Mouse (Mus musculus) liver, adult 2 months (tissue): ENCODE data around the gene Fam114a1. TPM values are rescaled to one million over a fixed set of nuclear protein-coding genes. Genes with fewer than 3 reads are reported as not detected.

Experiments
- DNase-seq: peaks from one replicate; pipeline ENCODE4 v3.0.0-alpha.2; 2011; ENCODE audit warnings: low read depth, low spot score; ENCODE audit errors: extremely low read depth
- H3K27ac ChIP-seq: fragments of 200-500 bp; replicated peaks from 2 replicates; pipeline ENCODE4 v1.5.1; 2012; ENCODE audit warnings: low read depth, mild to moderate bottlenecking, control low read depth, inconsistent platforms, low read length; ENCODE audit not compliant: insufficient read depth
- H3K27me3 ChIP-seq: fragments of 200-500 bp; 2 replicates; pipeline ENCODE4 v1.6.1; 2012; ENCODE audit warnings: mild to moderate bottlenecking, moderate library complexity, low read length, inconsistent platforms; ENCODE audit not compliant: control insufficient read depth, insufficient read depth
- H3K36me3 ChIP-seq: fragments of 200-500 bp; 2 replicates; pipeline ENCODE4 v1.6.1; 2012; ENCODE audit warnings: low read length, inconsistent platforms; ENCODE audit not compliant: control insufficient read depth, insufficient read depth
- H3K4me1 ChIP-seq: fragments of 200-500 bp; 2 replicates; pipeline ENCODE4 v1.6.1; 2011; ENCODE audit warnings: low read length; ENCODE audit not compliant: control insufficient read depth, insufficient read depth
- H3K4me3 ChIP-seq: fragments of 200-500 bp; 2 replicates; pipeline ENCODE4 v1.5.1; 2011; ENCODE audit warnings: low read depth, mild to moderate bottlenecking, control low read depth, low read length, moderate library complexity; ENCODE audit not compliant: insufficient read depth
- H3K79me2 ChIP-seq: fragments of 200-500 bp; 2 replicates; pipeline ENCODE4 v1.6.1; 2012; ENCODE audit warnings: inconsistent platforms, mild to moderate bottlenecking, low read length, moderate library complexity; ENCODE audit not compliant: control insufficient read depth, insufficient read depth
- H3K9ac ChIP-seq: fragments of 200-500 bp; 2 replicates; pipeline ENCODE4 v1.6.1; 2012; ENCODE audit warnings: low read depth, mild to moderate bottlenecking, control low read depth, inconsistent platforms, low read length
- CTCF ChIP-seq: fragments of 200-500 bp; IDR thresholded peaks from 2 replicates; pipeline ENCODE4 v1.5.1; 2011; ENCODE audit warnings: low read depth, low read length, control low read depth
- POLR2A ChIP-seq: fragments of 200-500 bp; IDR thresholded peaks from 2 replicates; pipeline ENCODE4 v1.6.1; 2011; ENCODE audit warnings: low read length, control low read depth; ENCODE audit not compliant: insufficient read depth; ENCODE audit errors: extremely low read depth
- WGBS: fragments of 180-500 bp; shearing (Covaris S2); methylation state at CpG from one replicate; pipeline ENCODE4 v1.1.7; 2018; 5-methylcytosine and 5-hydroxymethylcytosine counted together
- polyA plus RNA-seq: library from polyadenylated mRNA; depleted of rRNA; stranded (reverse); fragments of >200 nt; gene quantifications from 2 replicates; pipeline ENCODE4 v1.2.3, GENCODE M21; 2012
- total RNA-seq: library from RNA; depleted of rRNA; stranded (reverse); fragments of >200 nt; gene quantifications from 2 replicates; pipeline ENCODE4 v1.2.3, GENCODE M21; 2014

The Fam114a1 gene
- total and polyA plus RNA-seq, 2 experiments = 11.9 to 20.2 TPM

- Histone ChIP-seq H3K36me3 (peaks cover 9% of the 10 kb centered on the region; the same call in 1 of the 2 replicates), H3K4me1 (no peaks in the 10 kb centered on the region), H3K9ac (no peak overlapping the region), H3K27ac (peak overlapping the region; percentile 21), H3K79me2 (no peaks in the 10 kb centered on the region), H3K27me3 (no peaks in the 10 kb centered on the region), H3K4me3 (no peak overlapping the region)
- DNase-seq = peak; percentile 19
- WGBS = 80% methylated on average over 11 of the region's 11 CpGs
- TF ChIP-seq CTCF (no peak), POLR2A (no peak)
Observed at GRCm38 (mm10) chr5:65038811-65039571, 69.1 kb downstream of the Fam114a1 start.

DNA sequence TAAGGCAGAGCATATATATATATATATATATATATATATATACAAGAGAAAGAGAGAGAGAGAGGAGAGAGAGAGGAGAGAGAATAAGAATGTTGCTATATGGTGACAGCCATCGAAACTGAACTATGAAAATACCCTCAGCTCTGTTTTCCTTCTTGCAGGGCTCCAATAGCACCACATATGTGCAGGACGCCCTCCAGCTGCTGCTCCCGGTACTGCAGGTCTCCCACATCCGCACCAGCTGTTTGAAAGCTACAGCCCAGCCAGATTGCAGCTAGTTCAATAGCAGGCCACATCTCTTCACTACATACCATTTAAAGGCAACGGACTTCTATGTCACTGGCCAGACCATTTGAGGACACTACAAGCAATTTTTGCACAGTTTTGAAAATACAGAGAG lies 70.6 kb downstream of the Fam114a1 start:
- Histone ChIP-seq H3K4me1 (no peaks in the 10 kb centered on the region), H3K4me3 (no peak overlapping the region), H3K79me2 (no peaks in the 10 kb centered on the region), H3K27me3 (no peaks in the 10 kb centered on the region), H3K36me3 (peaks cover 6% of the 10 kb centered on the region; the same call in 1 of the 2 replicates), H3K27ac (no peak overlapping the region), H3K9ac (no peak overlapping the region)
- WGBS = 87% methylated on average over 5 of the region's 5 CpGs
- no peak for TF ChIP-seq POLR2A
- TF ChIP-seq CTCF = peak; percentile 74
- no peak for DNase-seq

DNA sequence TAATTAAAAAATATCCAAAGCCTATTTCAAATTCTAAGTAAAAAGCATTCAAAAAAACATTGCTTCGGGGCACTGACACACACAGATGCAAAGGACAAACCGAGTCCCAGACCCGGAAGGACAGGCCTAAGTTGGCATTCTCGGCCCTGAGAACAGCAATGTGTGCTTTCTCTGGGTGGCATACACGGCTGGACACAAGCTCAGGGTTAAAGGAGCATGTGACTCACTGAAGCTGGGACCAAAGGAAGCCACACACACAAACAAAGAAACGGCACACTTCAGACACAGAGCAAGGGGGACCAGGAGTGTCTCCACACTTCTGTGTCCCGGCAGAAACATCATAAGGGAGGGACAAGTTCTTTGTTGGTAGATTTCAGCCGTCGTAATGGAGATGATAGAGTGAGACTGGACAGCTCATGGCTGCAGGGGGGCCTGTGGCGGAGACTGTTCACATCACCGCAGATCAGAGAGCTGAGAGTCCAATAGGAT lies 73.6 kb downstream of the Fam114a1 start:
- no peaks in the 10 kb centered on the region for H3K79me2 ChIP-seq
- H3K27me3 ChIP-seq = no peaks in the 10 kb centered on the region
- no peak overlapping the region for H3K27ac ChIP-seq
- no peak overlapping the region for H3K4me3 ChIP-seq
- WGBS = 83% methylated on average over 11 of the region's 11 CpGs
- peak; percentile 9 for DNase-seq
- H3K36me3 ChIP-seq = no peaks in the 10 kb centered on the region
- no peak overlapping the region for H3K9ac ChIP-seq
- H3K4me1 ChIP-seq = peaks cover 3% of the 10 kb centered on the region; the same call in 1 of the 2 replicates
- TF ChIP-seq POLR2A (no peak), CTCF (no peak)

DNA sequence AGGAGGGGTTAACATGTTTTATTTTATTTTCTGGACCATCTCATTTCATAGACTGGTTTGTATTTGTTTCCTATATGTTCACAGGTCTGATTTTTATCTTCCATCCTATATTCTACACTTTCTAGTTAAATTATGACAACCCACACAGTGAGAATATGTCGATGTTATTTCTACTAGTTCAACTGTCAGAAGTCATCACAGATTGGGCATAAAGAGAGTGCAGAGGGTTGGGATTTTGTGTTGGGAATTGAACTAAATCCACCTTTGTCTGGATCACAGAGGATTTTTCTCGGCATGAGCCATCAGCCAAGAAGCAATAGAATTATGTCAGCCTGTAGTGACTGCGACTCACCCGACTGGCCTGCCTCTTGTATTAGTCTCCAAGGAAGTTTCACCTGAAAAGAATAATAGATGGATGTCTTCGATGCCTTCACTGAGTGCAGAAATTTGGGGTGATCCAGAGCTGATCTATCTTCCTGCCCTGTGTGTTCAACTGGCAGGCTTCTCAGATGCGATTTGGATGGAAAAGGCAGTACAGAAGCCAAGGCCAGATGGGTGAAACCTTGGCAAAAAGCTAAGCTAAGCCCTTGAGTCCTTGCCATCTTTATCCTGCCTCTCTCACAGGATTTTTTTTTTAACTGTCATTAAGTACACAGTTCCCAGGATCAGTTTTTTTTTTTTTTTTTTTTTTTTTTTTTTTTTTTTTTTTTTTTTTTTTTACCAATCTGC lies 75.9 kb downstream of the Fam114a1 start:
- Histone ChIP-seq H3K9ac (no peak overlapping the region), H3K4me3 (no peak overlapping the region), H3K36me3 (no peaks in the 10 kb centered on the region), H3K4me1 (peaks cover 3% of the 10 kb centered on the region; the same call in 1 of the 2 replicates), H3K79me2 (no peaks in the 10 kb centered on the region), H3K27me3 (no peaks in the 10 kb centered on the region), H3K27ac (no peak overlapping the region)
- TF ChIP-seq POLR2A (no peak), CTCF (no peak)
- WGBS = 36% methylated on average over 6 of the region's 6 CpGs
- DNase-seq = peak; percentile 97

- no peaks in the 10 kb centered on the region for H3K36me3 ChIP-seq
- no peak overlapping the region for H3K9ac ChIP-seq
- peak; percentile 91 for DNase-seq
- H3K27me3 ChIP-seq = no peaks in the 10 kb centered on the region
- H3K4me3 ChIP-seq = no peak overlapping the region
- no peaks in the 10 kb centered on the region for H3K79me2 ChIP-seq
- peaks cover 3% of the 10 kb centered on the region; the same call in 1 of the 2 replicates for H3K4me1 ChIP-seq
- peak overlapping the region; percentile 26 for H3K27ac ChIP-seq
- TF ChIP-seq CTCF (no peak), POLR2A (no peak)
- 41% methylated on average over 12 of the region's 12 CpGs for WGBS
Observed at GRCm38 (mm10) chr5:65046442-65047284, 76.8 kb downstream of the Fam114a1 start.
